Mouse (Mus musculus) ES-E14 (cell line): ENCODE measurements around the gene Hjurp. TPM values are rescaled to one million over a fixed set of nuclear protein-coding genes. Genes with fewer than 3 reads are reported as not detected.

ENCODE experiments used
- DNase-seq: peaks from one replicate; pipeline ENCODE4 v3.0.0-alpha.2; 2013; ENCODE audit warnings: low read depth, low spot score
- H3K27ac ChIP-seq: 2 replicates; pipeline ENCODE4 v1.5.1; 2012; ENCODE audit warnings: low read depth, mild to moderate bottlenecking, low read length, moderate library complexity, mixed read lengths; ENCODE audit not compliant: poor library complexity, insufficient read depth, severe bottlenecking
- H3K36me3 ChIP-seq: 2 replicates; pipeline ENCODE4 v1.6.1; 2012; ENCODE audit warnings: mild to moderate bottlenecking, low read length, moderate library complexity, mixed read lengths; ENCODE audit not compliant: control insufficient read depth, poor library complexity, insufficient read depth, severe bottlenecking
- H3K4me1 ChIP-seq, 2 experiments: fragments of 150-350 bp in 1 of 2; sonication (generic) in 1 of 2; 2 replicates each; pipeline ENCODE4 v1.6.1; 2012; ENCODE audit warnings: low read length in 2 of 2, mild to moderate bottlenecking in 1 of 2, mixed read lengths in 1 of 2; ENCODE audit not compliant: control insufficient read depth in 2 of 2, insufficient read depth in 2 of 2, poor library complexity in 1 of 2
- H3K4me3 ChIP-seq, 2 experiments: fragments of 150-350 bp in 1 of 2; sonication (generic) in 1 of 2; 2 replicates each; pipeline ENCODE4 v1.5.1; 2012; ENCODE audit warnings: low read length in 2 of 2, low read depth in 1 of 2, mild to moderate bottlenecking in 1 of 2, mixed read lengths in 1 of 2; ENCODE audit not compliant: insufficient read depth in 1 of 2, poor library complexity in 1 of 2, severe bottlenecking in 1 of 2
- H3K9ac ChIP-seq: 2 replicates; pipeline ENCODE4 v1.6.1; 2012; ENCODE audit warnings: low read depth, mild to moderate bottlenecking, low read length, mixed read lengths; ENCODE audit not compliant: poor library complexity, insufficient read depth, severe bottlenecking
- H3K9me3 ChIP-seq: fragments of 150-350 bp; sonication (generic); 2 replicates; pipeline ENCODE4 v1.6.1; 2012; ENCODE audit warnings: low read depth, mild to moderate bottlenecking, low read length; ENCODE audit not compliant: control insufficient read depth, insufficient read depth
- CHD2 ChIP-seq: IDR thresholded peaks from 2 replicates; pipeline ENCODE4 v1.6.1; 2014; ENCODE audit warnings: mild to moderate bottlenecking, low read depth, low read length, inconsistent platforms
- HCFC1 ChIP-seq: IDR thresholded peaks from 2 replicates; pipeline ENCODE4 v1.6.1; 2012; ENCODE audit warnings: low read length, inconsistent platforms, borderline replicate concordance; ENCODE audit not compliant: insufficient read depth
- MAFK ChIP-seq: IDR thresholded peaks from 2 replicates; pipeline ENCODE4 v1.6.1; 2014; ENCODE audit warnings: mild to moderate bottlenecking, low read depth, low read length, inconsistent platforms; ENCODE audit not compliant: insufficient read depth
- ZC3H11A ChIP-seq: IDR thresholded peaks from 2 replicates; pipeline ENCODE4 v1.6.1; 2012; ENCODE audit warnings: low read depth, mild to moderate bottlenecking, inconsistent platforms, low read length, borderline replicate concordance
- ZNF384 ChIP-seq: IDR thresholded peaks from 2 replicates; pipeline ENCODE4 v1.6.1; 2012; ENCODE audit warnings: low read depth, low read length, inconsistent platforms
- in situ Hi-C, 2 experiments: fragments of 600-800 bp; cut with MboI; formaldehyde crosslinking; loops; one replicate each; pipeline ENCODE4 v1.15.1; 2025; ENCODE audit warnings: low sequenced_read_pairs in 2 of 2, inconsistent platforms in 1 of 2; ENCODE audit not compliant: unreplicated experiment in 2 of 2
- total RNA-seq: library from RNA; depleted of rRNA; stranded (reverse); fragments of 300-350 nt; gene quantifications from 2 replicates; pipeline ENCODE4 v1.2.3, GENCODE M21; 2012

Gene Hjurp
- total RNA-seq, 1 experiment: 168 TPM

- in situ Hi-C loops: no loop called here
- H3K9ac ChIP-seq: no peak overlapping the region
- H3K4me1 ChIP-seq: peaks cover 3 to 4% of the 10 kb centered on the region in 2 experiments; a peak in 2 of 4 replicates
- DNase-seq: no peak
- no peak overlapping the region for H3K27ac ChIP-seq
- H3K9me3 ChIP-seq: peaks cover 3% of the 10 kb centered on the region; the same call in 1 of the 2 replicates
- peaks cover 45% of the 10 kb centered on the region for H3K36me3 ChIP-seq
- no peak overlapping the region for H3K4me3 ChIP-seq
- no peak for TF ChIP-seq ZNF384
- no peak for TF ChIP-seq ZC3H11A
- TF ChIP-seq HCFC1: no peak
- TF ChIP-seq MAFK: no peak
- TF ChIP-seq CHD2: no peak
These were observed 15.7 kb downstream of the Hjurp start for GRCm38 (mm10) chr1:88261706-88262105.

DNA sequence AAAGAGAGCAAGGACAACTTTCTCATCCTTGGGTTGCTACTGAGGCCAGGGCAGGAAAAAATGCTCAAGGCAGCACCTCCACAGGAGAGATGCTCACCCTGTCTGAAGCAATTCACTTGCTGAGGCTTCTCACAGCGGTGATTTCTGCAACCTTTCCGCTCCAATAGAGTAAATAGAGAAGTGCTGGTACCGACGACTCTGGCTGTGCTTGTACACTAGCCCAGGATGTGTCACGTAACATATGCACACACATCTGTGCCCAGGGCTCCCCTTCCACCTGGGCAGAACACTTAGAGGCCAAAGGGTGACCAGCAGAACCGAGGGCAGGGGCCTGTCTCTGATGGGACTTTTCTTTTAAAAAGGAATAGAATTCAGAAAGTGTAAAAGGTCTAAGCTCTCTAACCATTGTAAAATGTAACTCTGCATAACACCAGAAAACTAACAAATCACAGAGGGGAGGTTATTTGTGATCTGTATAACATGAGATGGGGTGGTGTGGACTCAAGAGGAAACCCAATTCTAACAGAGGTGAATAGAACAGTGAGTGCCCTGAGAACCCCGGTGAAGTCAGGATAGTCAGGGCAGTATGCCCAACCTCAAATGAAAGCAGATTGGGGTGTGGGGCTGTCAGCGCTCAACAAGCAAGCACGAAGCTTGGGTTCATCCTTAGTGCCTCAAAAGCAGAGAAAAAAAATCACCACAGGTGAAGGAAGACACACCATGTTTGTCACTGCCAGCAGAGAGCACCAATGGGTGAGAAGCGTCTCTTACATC lies 16.6 kb downstream of the Hjurp start:
- TF ChIP-seq HCFC1 (no peak), ZNF384 (no peak), CHD2 (no peak), MAFK (no peak), ZC3H11A (no peak)
- in situ Hi-C loops: no loop called here
- Histone ChIP-seq H3K36me3 (peaks cover 36% of the 10 kb centered on the region), H3K27ac (no peak overlapping the region), H3K4me1 (peaks cover 3 to 4% of the 10 kb centered on the region in 2 experiments; a peak in 2 of 4 replicates), H3K9ac (no peak overlapping the region), H3K9me3 (no peaks in the 10 kb centered on the region), H3K4me3 (no peak overlapping the region)
- no peak for DNase-seq

- Histone ChIP-seq H3K27ac (no peak overlapping the region; the same call in 1 of the 2 replicates), H3K9me3 (no peaks in the 10 kb centered on the region), H3K4me3 (no peak overlapping the region), H3K4me1 (peaks cover 3 to 4% of the 10 kb centered on the region in 2 experiments; a peak in 2 of 4 replicates), H3K36me3 (peaks cover 29% of the 10 kb centered on the region), H3K9ac (no peak overlapping the region)
- in situ Hi-C loops: no loop called here
- TF ChIP-seq MAFK (no peak), ZNF384 (no peak)
- DNase-seq: no peak
These were observed 17.3 kb downstream of the Hjurp start for GRCm38 (mm10) chr1:88260114-88260513.

DNA sequence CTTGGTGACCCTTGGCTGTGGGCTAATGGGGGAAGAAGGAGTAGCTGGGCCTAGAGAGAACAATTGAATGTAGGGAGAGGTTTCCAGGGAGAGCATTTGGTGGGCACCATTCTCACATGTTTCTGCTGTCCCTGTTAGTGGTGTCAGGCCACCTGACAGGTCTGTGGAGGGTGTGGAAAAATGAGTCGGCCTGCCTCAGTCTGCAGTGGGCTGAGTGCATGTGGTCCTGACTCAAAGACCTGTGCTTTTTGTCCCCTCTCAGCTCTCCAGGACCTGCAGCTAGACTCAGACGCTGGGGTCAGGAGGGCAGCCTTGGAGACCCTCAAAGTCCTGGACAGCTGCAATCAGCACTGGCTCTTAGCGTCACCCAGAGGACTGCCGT lies 17.8 kb downstream of the Hjurp start:
- no peak overlapping the region for H3K27ac ChIP-seq
- no peak for DNase-seq
- no peak overlapping the region for H3K9ac ChIP-seq
- no peak overlapping the region for H3K4me3 ChIP-seq
- peaks cover 24% of the 10 kb centered on the region for H3K36me3 ChIP-seq
- H3K9me3 ChIP-seq: no peaks in the 10 kb centered on the region
- H3K4me1 ChIP-seq: peaks cover 3 to 4% of the 10 kb centered on the region in 2 experiments; a peak in 2 of 4 replicates
- in situ Hi-C loops: no loop called here
- no peak for TF ChIP-seq ZC3H11A
- TF ChIP-seq MAFK: no peak
- TF ChIP-seq ZNF384: no peak
- TF ChIP-seq CHD2: no peak
- no peak for TF ChIP-seq HCFC1
